Mouse (Mus musculus): Measurements from ENCODE around the gene Rgs8.

Gene Rgs8

DNA sequence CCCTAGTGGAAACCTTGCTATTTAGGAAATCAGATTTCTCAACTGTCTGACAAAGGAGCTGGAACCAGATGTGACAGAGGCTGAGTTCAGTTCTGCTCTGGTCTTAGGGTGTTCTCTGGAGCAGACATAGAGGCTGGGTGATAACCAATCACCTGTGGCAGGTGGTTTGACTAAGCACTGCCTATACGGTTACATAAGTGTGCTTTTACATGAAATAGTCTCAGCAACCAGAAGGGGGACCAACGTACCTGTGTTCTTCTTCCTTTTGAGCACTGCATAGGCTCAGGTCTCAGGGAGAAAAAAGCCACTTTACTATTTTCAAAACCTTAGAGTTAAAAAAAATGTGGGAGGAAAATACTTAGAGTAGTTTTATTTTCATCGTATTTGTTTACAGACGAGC, 22.8 kb downstream of the Rgs8 start:
- no peak for DNase-seq (ENCODE audit: low spot score)

DNA sequence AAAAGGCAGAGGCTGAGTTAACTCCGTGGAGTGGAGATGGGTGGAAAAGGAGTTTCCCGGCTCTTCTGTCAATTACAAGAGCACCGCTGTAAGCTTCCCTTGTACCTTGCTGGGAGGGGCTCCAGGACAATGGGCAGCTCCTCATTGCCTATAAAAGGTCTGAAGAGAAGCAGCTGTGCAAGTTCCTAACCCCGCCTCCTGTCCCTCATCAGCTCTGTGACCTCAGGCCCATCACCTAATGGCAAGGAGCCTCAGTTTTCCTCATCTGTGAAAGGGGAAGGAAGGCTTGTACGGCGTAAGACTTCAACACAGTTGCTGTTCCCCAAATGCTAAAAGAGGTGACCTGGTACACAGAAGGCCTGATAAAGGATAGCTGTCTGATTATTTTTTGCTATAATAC, 24.8 kb downstream of the Rgs8 start:
- DNase-seq (ENCODE audit: low spot score): no peak

DNA sequence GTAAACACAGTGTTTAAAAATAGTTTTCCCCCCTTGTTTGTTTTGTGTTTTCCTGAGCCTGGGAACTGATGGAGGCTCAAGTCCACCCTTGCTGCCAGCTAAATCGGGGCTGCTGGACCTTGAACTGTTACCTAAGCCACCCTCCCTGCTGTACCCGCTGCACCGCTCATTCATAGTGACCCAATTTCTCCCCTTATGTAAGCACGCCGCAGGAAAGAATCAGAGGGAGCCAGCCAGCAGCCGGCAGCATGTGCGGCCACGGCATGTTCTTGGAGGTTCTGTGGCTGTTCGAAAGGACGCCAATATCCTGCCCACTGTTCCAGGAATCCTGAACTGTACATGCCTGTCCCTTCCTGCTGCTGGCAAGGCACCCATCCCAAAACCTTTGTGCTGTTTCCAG, 26.3 kb downstream of the Rgs8 start:
- peak; percentile 25 for DNase-seq (ENCODE audit: low spot score)

DNA sequence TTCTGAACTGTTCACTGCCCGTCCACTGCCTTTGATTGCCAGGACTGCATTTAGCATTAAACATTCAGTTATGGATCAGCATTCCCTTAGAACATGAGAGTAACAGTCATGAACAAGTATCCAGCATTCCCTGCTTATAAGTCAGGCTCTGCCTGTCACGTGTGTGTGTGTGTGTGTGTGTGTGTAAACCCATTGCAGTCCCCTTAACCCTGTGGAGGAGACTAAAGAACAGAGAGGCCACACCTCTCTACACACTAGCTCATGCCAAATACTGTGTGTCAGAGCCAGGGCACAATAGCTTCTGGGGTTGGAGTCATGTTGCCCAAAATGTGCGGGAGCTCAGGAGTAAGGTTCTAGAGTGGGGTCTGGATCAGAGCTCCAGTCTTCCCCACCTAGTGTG, 26.8 kb downstream of the Rgs8 start:
- no peak for DNase-seq (ENCODE audit: low spot score)

DNA sequence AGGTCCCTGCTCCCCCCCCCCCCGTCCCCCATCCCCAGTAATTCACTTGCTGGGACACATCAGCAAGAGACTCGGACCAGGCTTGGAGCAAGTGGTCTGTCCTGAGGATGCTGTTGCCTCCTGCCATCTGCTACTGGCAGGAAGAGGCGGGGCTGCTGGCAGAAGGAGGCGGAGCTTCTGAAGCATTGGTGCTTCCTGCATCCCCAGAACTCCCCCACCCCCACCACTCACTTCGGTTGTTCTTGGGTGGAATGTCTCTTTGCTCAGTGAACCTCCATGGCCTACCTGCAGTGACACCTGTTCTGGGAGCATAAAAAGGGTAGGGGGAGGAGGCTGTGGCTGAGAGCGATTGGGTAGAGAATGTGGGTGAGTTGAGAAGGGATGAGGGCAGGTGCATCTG, 27.5 kb downstream of the Rgs8 start:
- DNase-seq (ENCODE audit: low spot score): no peak

DNA sequence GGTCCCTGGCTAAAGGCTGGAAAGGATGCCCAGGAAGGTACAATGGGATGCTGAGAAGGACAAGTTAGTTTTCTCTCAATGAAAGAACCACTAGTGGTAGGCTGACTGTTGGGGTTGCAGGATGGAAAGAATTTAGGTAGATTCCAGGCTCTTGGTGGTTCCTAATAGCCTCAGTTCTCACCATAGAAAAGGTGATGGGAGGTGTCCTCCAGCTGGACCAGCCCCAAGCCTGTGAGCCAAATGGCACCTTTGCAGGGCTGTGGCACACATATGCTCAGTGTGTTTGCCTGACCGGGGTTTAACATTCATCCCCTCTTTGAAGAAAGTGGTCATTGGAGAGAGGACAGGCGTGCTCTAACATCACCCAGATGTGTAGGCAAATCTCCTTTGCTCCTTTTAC, 28.2 kb downstream of the Rgs8 start:
- DNase-seq (ENCODE audit: low spot score): no peak

DNA sequence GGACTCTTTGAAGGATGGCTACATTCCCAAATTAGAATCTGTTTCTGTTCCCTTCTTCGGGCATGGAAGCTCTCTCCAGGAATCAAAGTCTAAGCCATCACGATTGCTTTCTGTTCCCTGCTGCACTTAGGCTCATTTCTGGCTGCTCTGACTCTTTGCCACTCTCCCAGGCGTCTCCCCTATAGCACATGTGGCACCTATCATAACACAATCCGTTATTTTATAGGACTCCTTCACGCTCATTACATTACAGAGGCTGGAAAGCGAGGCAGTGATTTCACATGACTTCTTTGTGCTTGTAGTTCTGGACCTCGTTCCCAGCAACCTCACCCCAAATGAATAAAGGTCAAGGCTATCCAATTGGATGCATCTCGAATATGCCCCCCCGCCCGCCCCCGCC, 30.4 kb downstream of the Rgs8 start:
- no peak for DNase-seq (ENCODE audit: low spot score)

DNA sequence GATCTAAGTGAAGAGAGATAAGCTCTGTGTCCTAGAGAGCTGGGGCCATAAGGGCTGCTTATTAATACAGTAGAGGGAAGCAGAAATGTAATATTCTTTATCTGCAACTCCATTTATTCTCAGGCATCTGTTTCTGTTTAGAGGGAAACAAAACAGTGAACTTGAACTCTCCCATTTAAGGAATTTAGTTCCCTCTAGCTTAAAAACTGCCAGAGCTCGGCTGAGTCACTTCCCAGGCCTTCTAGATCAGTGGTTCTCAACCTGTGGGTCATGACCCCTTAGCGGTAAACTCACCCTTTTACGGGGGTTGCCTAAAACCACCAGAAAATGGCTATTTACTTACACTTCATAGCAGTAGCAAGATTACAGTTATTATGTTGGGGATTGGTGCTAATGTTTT, 32.8 kb downstream of the Rgs8 start:
- DNase-seq (ENCODE audit: low spot score): no peak

DNA sequence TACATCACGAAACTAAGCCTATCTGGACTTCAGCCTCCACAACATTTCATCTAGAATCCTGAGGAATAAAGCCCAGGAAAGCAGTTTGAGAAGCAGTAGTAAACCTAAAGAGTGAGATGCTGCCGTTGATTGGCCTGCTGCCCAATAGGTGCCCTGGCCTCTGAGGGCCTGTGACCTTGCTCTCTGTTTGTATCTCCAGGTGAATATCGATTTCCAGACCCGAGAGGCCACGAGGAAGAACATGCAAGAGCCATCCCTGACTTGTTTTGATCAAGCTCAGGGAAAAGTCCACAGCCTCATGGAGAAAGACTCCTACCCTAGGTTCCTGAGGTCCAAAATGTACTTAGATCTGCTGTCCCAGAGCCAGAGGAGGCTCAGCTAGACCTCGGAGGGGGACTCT, 39.7 kb downstream of the Rgs8 start:
- DNase-seq (ENCODE audit: low spot score): no peak

DNA sequence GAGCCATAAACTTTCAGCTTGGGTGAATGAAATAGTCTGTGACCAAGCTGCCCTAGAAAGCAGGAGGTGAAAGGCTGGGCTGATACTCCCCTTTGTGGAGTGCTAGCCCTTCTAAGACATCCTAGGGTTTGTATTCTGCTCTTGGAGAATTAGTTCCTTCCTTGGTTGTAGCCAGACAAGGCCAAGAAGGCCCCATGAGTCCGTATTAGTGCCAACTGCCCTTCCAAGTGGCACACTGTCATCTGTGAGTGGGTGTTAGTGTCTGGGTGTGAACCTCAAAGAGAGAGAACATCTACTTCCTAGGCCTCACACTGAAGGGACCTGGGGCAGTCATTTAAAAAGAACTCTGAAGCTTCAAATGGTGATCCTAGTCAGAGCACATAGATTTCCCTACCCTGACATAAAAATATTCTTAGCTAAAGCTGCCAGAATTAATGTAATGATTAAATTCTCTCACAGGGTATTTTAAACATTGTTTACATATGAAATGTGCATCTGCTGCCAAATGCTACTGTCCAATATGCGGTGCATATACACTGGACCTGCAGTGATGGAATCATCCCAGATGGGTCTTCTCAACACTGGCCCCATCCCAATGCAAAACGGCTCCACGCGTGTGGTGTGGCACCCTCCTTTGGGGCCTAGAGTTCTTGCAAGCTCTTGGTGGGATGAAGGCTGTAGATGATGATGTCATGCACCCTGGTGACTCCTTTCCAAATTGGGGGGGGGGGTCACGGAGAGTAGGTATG, 41.7 kb downstream of the Rgs8 start:
- DNase-seq (ENCODE audit: low spot score): no peak

DNA sequence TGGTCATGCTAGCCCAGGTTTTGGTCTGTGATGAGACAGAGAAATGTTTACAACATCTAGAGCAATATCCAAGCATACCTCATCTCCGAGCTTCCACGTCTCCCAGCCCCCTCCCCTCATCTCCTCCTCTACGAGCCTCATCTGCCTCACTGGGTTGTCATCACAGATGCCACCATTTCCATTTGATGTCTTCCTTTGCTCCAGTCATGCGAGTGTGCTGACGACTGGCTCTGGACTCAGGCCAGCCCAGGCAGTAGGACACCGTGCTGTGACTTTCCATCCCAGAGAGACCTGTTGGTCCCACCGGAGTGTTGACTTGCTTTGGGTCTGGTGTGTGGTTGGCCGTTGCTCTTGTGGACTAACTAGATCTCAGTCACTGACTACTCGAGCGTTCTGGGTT, 42.6 kb downstream of the Rgs8 start:
- no peak for DNase-seq (ENCODE audit: low spot score)

DNA sequence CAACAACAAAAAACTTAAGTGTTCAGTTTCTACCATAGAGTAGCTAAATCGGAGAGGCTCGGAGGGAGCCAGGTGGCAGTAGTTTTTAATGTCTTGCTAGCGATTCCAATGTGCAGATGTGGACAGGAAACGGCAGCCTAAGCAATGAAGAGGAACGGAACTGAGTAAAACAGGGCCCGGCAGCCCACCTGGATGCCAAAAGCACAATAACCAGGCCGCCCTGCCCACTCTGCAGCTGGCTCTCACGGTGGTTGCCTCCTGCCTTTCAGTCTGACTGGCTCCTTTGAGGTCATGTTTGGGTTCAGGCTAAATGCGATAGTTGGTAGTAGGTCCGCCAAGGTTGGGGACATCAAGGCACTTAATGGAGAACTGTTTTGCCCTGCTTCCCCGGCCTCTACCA, 43.3 kb downstream of the Rgs8 start:
- no peak for DNase-seq (ENCODE audit: low spot score)

DNA sequence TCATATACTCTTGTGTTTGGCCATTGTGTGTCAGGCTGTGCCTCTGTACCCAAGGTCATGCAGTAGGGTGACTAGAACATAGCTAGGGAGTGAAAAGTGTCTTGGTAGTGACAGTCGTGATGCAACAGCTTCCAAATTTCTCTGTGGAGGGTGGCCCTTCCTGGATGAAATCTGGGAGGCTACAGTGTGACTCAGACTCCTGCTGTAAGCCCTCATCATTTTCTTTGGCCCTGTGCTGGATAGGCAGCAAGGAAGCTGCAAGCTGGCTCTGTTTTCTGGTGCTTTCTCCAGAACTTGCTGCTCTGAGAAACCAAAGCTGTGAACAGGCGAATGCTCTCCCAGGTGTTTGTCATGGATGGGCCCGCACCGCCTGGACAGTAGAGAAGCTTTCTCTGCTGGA, 43.7 kb downstream of the Rgs8 start:
- no peak for DNase-seq (ENCODE audit: low spot score)

DNA sequence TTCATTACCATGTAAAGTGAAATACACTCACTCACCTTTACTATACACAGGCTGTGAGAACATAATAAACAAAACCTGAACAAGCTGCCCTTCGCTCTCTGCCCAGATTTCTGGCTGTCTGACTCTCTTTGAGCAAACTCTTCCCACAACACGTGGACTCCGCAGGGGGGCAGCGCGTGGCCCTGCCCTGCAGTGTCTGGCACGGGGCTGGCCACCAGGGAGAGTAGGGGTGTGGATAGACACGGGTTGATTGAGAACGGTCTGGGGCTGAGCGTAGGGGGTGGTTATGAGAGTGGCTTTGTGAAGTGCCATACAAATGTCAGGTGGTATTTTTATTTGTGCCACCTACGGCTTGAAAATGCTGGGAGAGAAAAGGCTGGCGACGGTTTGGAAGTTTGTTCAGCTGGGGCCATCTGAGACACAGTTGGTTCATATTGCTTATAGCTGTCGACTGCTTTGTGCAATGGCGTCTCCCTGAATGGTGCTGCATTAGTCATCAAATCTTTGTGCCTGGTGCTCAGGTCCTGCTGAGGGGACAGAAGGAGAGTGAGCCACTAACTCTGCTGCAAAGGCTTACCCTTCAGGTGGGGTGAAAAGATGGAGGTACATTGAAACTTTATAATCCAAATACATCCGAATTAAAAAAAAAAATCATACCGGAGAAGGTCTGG, 44.9 kb downstream of the Rgs8 start:
- no peak for DNase-seq (ENCODE audit: low spot score)

DNA sequence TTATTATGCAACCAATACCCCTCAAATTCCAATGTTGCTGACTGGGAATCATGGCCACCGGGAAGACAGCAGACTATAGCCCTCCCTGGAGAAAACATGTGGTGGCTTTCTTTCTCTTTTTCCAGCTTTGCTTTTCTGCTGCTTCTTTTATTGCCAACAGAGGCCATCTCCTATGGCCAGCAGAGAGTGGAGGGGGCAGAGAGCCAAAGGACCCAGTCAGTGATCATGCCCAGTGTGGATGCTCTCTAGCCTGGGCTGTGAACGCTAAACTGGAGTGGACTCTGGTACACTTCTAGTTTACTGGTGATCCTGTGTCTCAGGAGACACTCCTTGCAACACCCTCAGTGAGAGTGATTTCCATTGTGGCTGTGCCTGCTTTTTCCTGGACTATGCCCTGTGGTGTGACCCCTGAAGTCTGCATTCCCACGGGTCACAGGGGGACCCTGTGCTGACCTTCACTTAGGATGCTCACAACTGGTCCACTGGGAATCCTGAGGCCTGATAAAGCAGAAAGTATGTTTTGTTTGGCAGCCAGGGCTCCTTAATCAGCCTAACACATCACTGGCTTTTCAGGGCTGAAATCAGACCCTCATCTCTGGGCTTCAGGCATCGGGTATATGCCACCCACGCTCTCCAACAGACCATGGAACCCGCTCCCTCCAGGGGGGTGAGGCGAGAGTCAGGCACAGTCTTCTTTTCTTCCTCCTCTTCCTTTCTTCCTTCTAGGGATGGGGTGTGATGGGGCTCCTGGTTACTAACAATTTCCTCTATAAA, 45.7 kb downstream of the Rgs8 start:
- no peak for DNase-seq (ENCODE audit: low spot score)

DNA sequence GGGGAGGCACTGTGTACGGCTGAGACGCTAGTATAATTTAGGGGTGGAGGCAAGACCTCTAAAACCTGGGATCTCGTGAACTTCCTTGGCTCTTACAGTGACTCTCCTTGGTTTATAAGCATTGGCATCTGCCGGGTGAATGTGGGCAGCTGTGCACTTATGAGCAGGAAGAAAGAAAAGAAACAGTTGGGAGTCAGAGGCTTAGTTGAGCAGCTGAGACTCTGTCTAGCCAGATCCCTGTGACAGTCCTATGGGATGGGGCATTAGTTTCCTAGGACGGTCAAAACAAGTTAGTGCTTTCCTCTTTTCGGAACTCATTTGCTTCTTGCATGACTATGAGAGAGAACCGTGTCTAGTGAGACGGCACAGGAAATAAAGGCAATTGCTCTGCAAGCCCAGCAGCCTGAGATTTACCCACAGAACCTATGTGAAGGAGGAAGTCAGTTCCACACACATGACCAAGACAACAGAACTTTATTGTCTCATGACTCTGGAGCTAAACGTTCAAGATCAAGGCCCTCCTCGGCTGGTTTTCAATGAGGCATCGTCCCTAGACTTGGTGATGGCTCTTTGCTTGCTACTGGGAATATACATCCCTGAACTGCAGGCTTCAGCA, 47.7 kb downstream of the Rgs8 start:
- no peak for DNase-seq (ENCODE audit: low spot score)

DNA sequence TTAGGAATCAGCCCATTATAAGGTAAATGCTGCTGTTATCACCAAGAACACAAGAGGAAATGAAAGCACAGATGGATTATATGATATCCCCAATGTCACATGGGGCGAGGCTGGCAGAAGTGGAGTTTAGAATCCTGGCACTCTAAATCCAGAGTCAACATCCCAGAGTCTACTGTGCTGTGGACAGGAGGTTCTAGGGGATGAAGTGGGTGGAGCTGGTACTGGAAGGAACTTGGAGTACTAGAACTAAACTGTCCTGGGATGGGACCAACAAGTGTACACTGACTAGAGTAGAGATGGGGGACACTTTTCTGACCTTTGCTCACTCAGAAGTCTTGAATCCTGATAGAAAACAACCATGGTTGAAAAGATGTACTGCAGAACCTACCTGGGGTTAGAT, 48.6 kb downstream of the Rgs8 start:
- no peak for DNase-seq (ENCODE audit: low spot score)

DNA sequence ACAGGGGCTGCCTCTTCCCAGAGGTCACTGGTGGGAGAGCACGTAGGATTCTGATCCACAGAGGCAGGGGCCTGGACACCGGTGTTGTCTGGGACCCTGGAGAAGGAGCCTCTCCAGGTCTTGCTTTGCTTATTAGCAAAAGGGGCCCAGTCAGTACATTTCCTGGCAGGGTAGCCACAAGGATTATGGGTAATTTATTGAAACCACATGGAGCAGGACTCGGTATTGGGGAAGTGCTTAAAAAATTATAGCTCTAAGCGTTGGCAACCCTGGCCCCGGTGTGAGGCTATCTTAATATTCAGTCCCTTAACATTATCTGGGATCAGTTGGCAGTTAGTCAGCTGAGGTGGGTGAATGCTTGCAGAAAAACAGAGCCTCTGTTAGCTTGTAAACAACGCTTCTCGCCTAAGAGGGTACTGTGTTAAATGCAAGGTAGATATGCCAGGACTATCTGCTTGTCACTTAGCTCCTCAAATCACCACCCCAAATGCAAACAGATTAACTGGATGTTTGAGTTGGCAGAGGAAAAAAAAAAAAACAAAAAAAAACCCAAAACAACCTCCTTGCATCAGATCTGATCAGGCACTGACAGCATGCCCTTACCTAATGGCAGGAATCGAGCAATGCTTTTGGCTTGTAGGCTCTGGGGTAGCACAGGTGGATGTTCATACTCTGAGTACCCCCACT, 49.5 kb downstream of the Rgs8 start:
- DNase-seq (ENCODE audit: low spot score): no peak

DNA sequence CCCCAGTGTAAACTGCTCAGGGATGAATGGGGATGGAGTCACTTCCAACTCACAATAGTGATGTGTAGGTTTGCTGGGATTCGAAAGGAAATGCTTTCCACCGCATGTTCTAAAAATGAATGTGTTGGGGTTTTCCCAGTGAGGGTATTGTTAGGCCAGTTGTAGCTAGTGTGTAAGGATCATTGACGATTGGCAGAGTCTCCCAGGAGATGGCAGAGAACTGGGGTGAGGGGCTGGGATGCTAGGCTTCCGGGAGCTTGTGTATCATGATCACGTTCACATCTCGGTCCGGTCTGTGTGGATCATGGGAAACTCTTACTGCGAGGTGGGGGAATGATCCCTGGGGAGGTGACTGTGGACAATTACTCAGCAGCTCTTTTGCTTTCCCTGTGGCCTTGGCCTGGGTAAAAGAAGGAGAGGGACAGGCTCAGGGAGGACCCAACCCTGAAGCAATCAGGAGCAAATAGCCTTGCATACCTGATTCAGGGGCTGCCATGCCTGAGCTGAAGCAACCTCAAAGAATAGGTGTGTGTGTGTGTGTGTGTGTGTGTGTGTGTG, 50.1 kb downstream of the Rgs8 start:
- DNase-seq (ENCODE audit: low spot score): no peak

DNA sequence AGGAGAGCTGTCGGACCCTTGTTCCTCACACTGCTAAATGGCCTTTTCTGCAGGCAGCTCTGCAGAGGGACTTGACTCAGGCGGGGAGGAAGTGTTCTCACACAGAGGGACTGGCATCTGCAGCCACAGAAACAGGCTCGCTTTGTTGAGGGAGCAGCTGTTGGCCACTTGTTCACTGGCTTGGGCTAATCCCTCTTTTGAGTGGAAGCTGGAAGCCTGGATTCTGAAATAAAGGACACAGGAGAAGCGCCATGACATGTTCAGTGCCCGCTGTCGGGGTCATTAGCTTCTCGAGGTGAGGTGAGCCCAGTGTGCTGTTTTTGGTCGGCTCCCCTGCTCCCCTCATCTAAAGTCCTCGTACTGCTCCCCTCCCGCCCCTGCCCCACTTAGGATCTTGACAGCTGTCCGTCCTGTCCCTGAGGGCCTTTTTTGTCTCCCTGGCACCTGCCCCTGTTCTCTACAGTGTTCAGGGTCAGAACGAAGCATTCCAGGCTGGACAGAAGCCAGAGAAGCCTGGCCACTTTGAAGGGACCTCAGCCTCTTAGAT, 50.7 kb downstream of the Rgs8 start:
- DNase-seq (ENCODE audit: low spot score): no peak

DNA sequence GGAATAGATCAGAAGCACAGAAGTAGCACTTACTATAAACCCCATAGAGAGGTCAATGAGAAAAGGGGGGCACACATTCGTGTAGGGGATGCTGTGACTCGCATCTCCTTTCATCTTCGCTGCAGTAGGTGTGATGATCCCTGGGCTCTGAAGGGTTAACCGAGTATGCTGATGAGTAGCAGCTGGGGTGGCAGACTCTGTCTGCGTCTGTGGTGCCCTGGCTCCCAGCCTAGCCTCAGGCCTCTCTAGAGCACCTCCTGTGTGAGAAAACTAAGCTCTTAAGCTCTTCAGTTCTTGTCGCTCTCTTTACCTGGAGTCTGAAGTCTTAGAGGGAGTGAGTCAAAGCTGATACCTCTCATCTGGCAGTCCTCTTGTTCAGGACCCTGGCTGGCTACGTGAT, 51.3 kb downstream of the Rgs8 start:
- no peak for DNase-seq (ENCODE audit: low spot score)

DNA sequence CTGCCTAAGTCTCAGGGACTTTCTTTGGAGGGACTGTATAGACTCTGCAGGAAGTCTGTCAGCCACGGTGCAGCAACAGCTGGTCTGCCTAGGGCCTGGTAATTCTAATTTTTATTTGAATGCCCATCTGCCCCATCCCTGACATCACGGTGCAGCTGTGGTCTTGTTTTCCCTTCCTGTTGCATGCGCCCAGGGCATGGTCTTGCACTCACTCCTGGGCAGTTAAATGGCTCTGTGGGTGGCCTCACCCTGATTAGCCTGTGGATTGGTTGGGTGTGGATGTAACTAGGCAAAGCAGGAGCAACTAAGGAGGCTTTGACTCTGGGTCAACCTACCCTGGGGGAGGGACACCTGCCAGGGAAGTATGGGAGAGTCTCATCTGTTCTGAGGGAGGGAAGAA, 52.2 kb downstream of the Rgs8 start:
- DNase-seq (ENCODE audit: low spot score): no peak
